Mouse (Mus musculus) limb, embryonic 14.5 days (tissue): ENCODE results near the gene Zfp423. TPM values are rescaled to one million over a fixed set of nuclear protein-coding genes. Genes with fewer than 3 reads are reported as not detected.

ENCODE experiments used
- ATAC-seq: fragments of 200-750 bp; cut with Nextera tagmentation; 2 replicates; pipeline ENCODE4 v1.8.0; 2017; ENCODE audit warnings: low read depth, moderate number of reproducible peaks, moderate TSS enrichment; ENCODE audit not compliant: low FRiP score
- DNase-seq: peaks from one replicate; pipeline ENCODE4 v3.0.0-alpha.2; 2015; ENCODE audit warnings: low spot score
- H3K27ac ChIP-seq: fragments of 300-500 bp; sonication (generic); replicated peaks from 2 replicates; pipeline ENCODE4 v1.5.1; 2014; ENCODE audit warnings: low read depth, mild to moderate bottlenecking, low read length, moderate library complexity, mixed read lengths
- H3K27me3 ChIP-seq: fragments of 300-500 bp; sonication (generic); 2 replicates; pipeline ENCODE4 v1.6.1; 2014; ENCODE audit warnings: low read length, mixed read lengths; ENCODE audit not compliant: control insufficient read depth, insufficient read depth
- H3K36me3 ChIP-seq: fragments of 300-500 bp; sonication (generic); 2 replicates; pipeline ENCODE4 v1.6.1; 2014; ENCODE audit warnings: mild to moderate bottlenecking, low read length, moderate library complexity, mixed read lengths; ENCODE audit not compliant: control insufficient read depth, insufficient read depth
- H3K4me1 ChIP-seq: fragments of 300-500 bp; sonication (generic); 2 replicates; pipeline ENCODE4 v1.6.1; 2014; ENCODE audit warnings: antibody characterized with exemption, low read length, mixed read lengths; ENCODE audit not compliant: control insufficient read depth, insufficient read depth
- H3K4me2 ChIP-seq: fragments of 300-500 bp; sonication (generic); replicated peaks from 2 replicates; pipeline ENCODE4 v1.6.1; 2014; ENCODE audit warnings: low read depth, mild to moderate bottlenecking, low read length, moderate library complexity; ENCODE audit not compliant: severe bottlenecking
- H3K4me3 ChIP-seq: fragments of 300-500 bp; sonication (generic); replicated peaks from 2 replicates; pipeline ENCODE4 v1.5.1; 2014; ENCODE audit warnings: low read length
- H3K9ac ChIP-seq: fragments of 300-500 bp; sonication (generic); 2 replicates; pipeline ENCODE4 v1.6.1; 2014; ENCODE audit warnings: mild to moderate bottlenecking, low read depth, low read length, moderate library complexity; ENCODE audit not compliant: severe bottlenecking
- H3K9me3 ChIP-seq: fragments of 300-500 bp; sonication (generic); 2 replicates; pipeline ENCODE4 v1.6.1; 2016; ENCODE audit warnings: low read length; ENCODE audit not compliant: control insufficient read depth
- POLR2A ChIP-seq: fragments of 200-500 bp; IDR thresholded peaks from 2 replicates; pipeline ENCODE4 v1.8.0; 2012; ENCODE audit warnings: inconsistent platforms, mild to moderate bottlenecking, moderate library complexity, borderline replicate concordance; ENCODE audit not compliant: insufficient read depth, insufficient read length; ENCODE audit errors: extremely low read depth
- WGBS: fragments of 180-500 bp; shearing (Covaris S2); extraction: QIAGEN DNeasy Blood & Tissue Kit; methylation state at CpG from one replicate; pipeline ENCODE4 v1.1.7; 2014; 5-methylcytosine and 5-hydroxymethylcytosine counted together
- polyA plus RNA-seq, 2 experiments: library from polyadenylated mRNA; depleted of rRNA in 1 of 2; stranded (reverse) in 1 of 2; unstranded in 1 of 2; fragments of >200 nt; fragmentation: Nextera tagmentation in 1 of 2; extraction: Ambion mirVana in 1 of 2; gene quantifications; 2 replicates each; pipeline versions ENCODE4 v1.2.1 to v1.2.3; 2012 to 2014

Zfp423 gene
- polyA plus RNA-seq, 2 experiments = 24.4 to 46.4 TPM

GRCm38 (mm10) chr8:87685392-87685791 lies 274.0 kb downstream of the Zfp423 start:
- Histone ChIP-seq H3K9ac (no peak overlapping the region), H3K4me1 (peaks cover 14% of the 10 kb centered on the region), H3K27me3 (no peaks in the 10 kb centered on the region), H3K27ac (no peak overlapping the region), H3K4me3 (no peak overlapping the region), H3K36me3 (peaks cover 30% of the 10 kb centered on the region), H3K9me3 (no peaks in the 10 kb centered on the region), H3K4me2 (no peak overlapping the region)
- no peak for DNase-seq
- 78% methylated on average over 8 of the region's 8 CpGs for WGBS
- TF ChIP-seq POLR2A = no peak
- ATAC-seq = no peak

GRCm38 (mm10) chr8:87682066-87682465 lies 277.3 kb downstream of the Zfp423 start:
- DNase-seq (no peak), ATAC-seq (no peak)
- H3K36me3 ChIP-seq = peaks cover 27% of the 10 kb centered on the region
- H3K9me3 ChIP-seq = no peaks in the 10 kb centered on the region
- peaks cover 14% of the 10 kb centered on the region for H3K4me1 ChIP-seq
- no peak overlapping the region for H3K27ac ChIP-seq
- TF ChIP-seq POLR2A = no peak
- H3K4me2 ChIP-seq = no peak overlapping the region
- H3K9ac ChIP-seq = no peak overlapping the region
- H3K27me3 ChIP-seq = no peaks in the 10 kb centered on the region
- WGBS = 88% methylated on average over 3 of the region's 3 CpGs
- no peak overlapping the region for H3K4me3 ChIP-seq

- H3K36me3 ChIP-seq = peaks cover 15% of the 10 kb centered on the region
- WGBS = 41% methylated on average over 3 of the region's 3 CpGs
These were observed 279.4 kb downstream of the Zfp423 start for GRCm38 (mm10) chr8:87680034-87680433.

GRCm38 (mm10) chr8:87679431-87680003 lies 279.9 kb downstream of the Zfp423 start:
- 55% methylated on average over 11 of the region's 11 CpGs for WGBS
- ATAC-seq = no peak

More at GRCm38 (mm10) chr8:87680034-87680433, 279.4 kb downstream of the Zfp423 start:
- ATAC-seq (no peak), DNase-seq (no peak)
- Histone ChIP-seq H3K9me3 (no peaks in the 10 kb centered on the region), H3K4me2 (no peak overlapping the region), H3K4me1 (peaks cover 14% of the 10 kb centered on the region), H3K4me3 (no peak overlapping the region), H3K27ac (no peak overlapping the region), H3K9ac (no peak overlapping the region), H3K27me3 (no peaks in the 10 kb centered on the region)
- no peak for TF ChIP-seq POLR2A

GRCm38 (mm10) chr8:87675411-87675810 lies 284.0 kb downstream of the Zfp423 start:
- H3K27ac ChIP-seq = no peak overlapping the region
- no peak overlapping the region for H3K4me3 ChIP-seq
- DNase-seq (no peak), ATAC-seq (no peak)
- peaks cover 9% of the 10 kb centered on the region for H3K4me1 ChIP-seq
- H3K9ac ChIP-seq = no peak overlapping the region
- 88% methylated on average over 9 of the region's 9 CpGs for WGBS
- no peaks in the 10 kb centered on the region for H3K27me3 ChIP-seq
- TF ChIP-seq POLR2A = no peak
- H3K9me3 ChIP-seq = no peaks in the 10 kb centered on the region
- H3K4me2 ChIP-seq = no peak overlapping the region
- peaks cover 10% of the 10 kb centered on the region; the same call in 1 of the 2 replicates for H3K36me3 ChIP-seq

More at GRCm38 (mm10) chr8:87679431-87680003, 279.9 kb downstream of the Zfp423 start:
- Histone ChIP-seq H3K27ac (no peak overlapping the region), H3K4me3 (no peak overlapping the region), H3K4me2 (no peak overlapping the region), H3K9me3 (no peaks in the 10 kb centered on the region), H3K9ac (no peak overlapping the region), H3K36me3 (peaks cover 13% of the 10 kb centered on the region), H3K27me3 (no peaks in the 10 kb centered on the region), H3K4me1 (peaks cover 14% of the 10 kb centered on the region)
- TF ChIP-seq POLR2A = no peak
- no peak for DNase-seq
